Mouse (Mus musculus) thymus, postnatal 4 days (tissue): ENCODE measurements around the gene Soat1.

Experiments
- DNase-seq: peaks from one replicate; pipeline ENCODE4 v3.0.0; 2021

The Soat1 gene

DNA sequence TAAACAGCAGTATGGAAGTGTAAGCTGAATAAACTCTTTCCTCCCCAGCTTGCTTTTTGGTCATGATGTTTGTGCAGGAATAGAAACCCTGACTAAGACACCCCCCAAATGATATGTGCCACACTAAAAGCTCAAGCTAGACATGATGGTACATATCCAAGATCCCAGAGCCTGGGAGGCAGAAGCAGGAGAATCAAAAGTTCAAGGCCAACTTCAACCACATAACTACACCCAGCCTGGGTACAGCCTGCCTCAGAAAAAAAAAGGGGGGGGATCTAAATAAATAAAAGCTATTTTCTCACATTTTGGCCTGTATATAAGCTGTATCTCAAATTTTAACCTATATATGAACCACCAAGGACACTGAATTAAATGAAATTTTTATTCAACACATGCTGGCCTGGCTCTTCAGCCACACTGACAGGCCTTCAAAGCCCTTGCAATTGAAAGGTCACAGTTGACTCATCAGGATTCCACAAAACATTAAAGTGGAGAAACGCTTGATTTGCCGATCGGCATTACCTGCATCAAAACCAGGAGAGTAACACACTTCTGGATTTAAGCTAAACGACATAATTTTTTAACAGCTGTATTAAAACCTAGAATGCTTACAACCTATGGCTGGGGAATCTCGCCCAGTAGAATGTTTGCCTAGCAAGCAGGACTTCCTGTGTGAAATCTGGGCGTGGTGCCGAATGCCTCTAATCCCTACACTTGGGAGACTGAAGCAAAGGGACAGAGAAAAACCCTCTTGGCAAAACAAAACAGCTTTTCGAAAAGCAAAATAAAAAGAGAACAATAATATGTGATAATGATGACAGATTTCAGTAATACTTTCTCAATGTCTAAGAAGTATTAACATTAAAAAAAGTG is 9.9 kb downstream of the Soat1 start:
- DNase-seq = no peak

DNA sequence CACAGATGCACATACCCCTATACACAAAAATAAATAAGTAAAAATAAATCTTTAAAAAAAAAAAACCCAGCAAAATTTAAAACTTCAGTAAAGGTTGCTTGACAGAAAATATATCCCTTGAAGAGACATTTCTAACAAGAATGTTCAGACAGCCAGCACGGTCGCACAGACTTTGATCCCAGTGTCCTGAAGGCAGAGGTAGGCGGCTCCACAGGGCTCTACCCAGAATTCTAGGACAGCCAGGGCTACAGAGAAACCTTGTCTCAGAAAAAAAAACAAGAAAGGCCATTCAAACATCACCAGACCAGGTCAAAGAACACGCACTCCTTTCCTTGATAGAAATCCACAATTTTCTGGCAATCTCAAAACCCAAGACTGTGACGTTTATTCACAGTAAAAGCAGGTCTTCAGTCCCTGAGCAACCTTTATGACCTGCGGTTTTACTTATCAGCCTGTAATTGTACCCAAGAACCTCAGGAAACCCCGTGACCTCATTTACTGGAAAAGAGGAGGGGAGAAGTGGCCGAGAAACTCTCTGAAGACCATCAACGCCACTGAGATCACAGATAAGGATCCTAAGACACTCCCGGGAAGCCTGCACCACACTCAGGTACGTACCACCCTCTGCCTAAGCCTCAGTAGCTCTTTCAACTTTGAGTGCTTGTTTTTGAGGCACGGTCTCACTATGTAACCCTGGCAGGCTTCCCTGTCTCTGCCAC is 11.7 kb downstream of the Soat1 start:
- no peak for DNase-seq

DNA sequence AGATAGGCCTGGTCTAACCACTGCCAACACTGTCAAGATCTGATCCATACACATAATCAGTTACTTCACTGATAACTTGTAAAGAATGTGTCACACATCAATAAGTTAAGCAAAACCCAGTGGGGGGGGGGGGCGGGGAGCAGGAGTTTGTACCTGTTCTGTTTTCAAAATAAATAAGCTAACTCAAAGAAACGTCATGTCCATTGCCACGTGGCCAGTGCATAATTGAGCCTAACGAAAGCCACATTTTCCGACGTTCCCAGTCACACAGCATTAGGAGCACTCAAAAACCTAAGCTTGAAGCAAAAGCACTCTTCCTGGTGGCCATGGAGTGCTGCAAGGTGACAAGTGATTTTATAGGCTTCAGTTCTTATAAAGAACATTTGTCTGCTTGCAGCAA is 13.1 kb downstream of the Soat1 start:
- no peak for DNase-seq

DNA sequence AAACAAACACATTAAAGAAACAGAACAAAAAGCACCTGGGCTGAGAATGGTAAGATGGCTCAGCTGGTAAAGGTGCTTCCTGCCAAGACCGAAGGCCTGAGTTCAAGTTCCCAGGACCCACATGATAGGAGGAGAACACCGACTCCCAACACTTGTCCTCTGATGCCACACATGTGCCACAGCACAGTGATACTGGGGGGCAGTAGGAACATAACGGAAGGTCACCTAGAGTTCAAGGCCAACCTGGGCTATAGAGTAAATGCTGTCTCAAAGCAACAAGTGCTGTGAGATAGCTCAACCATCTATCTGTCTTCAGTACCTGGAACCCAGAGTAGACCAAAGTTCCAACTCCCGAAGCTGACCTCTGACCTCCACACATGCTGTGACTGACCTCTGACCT is 13.9 kb downstream of the Soat1 start:
- no peak for DNase-seq

DNA sequence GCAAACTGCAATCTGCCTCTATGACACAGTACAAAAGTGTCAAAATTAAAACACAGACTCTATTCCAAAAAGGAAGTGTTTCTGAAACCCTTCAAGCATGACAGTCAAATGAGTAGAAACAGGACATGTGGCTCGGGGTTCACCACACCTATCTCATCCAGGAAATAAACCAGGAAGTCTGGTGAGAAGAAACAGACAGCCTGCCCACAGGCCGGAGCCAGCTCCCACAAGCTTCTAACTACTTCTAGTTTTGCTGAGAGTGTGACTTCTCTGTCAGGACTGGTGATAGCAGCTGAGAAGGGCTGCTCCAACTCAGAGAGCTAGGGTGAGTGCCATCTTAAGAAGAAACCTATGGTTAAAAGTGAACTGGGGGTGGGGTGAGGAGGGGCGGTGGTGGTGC is 14.4 kb downstream of the Soat1 start:
- DNase-seq = no peak

DNA sequence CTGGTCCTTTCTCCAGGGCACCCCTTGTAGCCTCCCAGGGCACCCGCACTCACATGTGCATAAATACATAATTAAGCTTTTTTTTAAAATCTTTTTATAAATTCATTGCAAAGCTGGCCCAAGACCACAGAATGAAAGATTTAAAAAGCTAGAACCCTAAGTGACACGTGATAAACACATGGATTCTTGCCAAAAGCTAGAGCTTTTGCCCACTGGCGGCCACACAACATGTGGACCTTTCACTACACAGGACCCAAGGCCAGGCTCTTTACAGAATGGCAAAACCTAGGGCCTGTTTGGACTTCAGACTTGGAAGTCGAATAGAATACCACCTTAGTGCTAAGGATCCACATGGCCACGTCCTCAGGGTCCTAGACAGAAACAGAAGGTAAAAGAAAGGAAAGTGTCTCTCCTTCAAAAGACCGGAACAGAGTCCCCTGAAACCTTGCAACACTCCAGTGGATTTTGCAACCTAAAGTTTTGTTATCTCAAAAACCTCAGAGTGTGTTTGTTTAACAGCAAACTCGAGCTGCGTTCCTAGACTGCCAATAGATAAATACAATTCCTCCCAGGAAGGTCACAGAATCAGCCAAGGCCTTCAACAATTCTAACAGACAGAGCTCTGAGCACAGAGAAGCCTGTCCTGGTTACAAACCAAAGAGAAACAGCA is 15.6 kb downstream of the Soat1 start:
- DNase-seq = no peak

DNA sequence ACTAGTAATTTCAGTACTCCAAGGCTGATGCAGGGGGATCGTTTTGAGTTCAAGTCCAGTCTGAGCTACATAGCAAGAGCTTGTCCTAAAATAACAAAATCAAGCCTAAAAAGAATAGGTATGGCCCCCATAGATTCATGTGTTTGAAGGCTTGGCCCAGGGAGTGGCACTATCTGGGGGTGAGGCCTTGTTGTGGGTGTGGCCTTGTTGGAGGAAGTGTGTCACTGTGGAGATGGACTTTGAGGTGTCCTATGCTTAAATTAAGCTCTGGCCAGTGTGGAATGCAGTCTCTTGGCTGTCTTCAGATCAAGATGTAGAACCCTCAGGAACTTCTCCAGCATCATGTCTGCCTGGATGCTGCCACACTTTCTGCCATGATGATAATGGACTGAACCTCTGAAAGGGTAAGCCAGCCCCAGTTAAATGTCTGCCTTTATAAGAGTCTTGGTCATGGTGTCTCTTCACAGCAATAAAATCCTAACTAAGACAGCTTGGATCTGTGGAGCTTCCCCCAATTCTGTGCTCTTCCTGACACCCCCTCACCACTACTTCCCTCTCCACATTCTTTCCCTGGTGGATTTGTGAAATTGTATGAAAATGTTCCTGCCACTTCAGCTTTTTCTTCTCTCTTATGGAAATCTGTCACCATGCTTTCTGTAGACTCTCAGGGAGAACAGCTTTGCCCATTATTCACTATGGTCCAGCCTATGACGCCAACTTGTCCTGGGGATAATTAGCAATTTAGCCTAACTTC is 18.9 kb downstream of the Soat1 start:
- DNase-seq = no peak

DNA sequence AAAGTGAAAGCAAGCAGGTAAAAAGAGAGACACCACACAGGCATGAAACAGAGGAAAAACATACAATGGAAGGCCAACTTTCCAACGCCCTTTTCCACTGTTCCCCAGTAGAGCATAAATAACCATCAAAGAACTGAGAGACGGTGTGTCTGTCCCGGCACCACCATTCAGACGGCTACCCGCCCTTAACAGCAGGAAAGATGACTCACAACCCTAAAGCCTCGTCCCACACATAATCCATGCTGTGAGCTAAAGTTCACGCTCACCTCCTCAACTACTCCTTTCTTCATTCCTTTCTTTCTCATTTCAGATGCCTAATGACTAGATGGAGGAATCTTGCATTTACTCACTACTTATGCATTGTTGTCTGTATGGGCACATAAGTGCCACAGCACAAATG is 19.7 kb downstream of the Soat1 start:
- no peak for DNase-seq

DNA sequence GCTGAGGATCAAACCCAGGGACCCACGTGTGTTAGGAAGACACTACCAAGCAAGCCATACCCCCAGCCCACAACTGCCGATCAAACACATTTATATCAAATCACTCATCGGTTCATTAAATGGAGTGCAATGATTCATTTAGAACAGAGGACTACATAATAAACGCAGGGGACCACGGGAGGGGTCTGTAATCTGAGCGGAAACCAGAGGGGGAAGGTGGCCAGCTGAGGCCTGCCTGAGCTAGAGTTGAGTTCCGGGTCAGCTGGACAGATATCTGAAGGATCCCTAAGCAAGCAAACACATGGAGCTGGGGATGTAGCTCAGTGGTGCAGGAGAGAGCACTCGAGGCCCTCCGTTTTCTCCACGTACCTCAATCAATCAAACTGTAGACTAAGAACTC is 20.3 kb downstream of the Soat1 start:
- DNase-seq = no peak

DNA sequence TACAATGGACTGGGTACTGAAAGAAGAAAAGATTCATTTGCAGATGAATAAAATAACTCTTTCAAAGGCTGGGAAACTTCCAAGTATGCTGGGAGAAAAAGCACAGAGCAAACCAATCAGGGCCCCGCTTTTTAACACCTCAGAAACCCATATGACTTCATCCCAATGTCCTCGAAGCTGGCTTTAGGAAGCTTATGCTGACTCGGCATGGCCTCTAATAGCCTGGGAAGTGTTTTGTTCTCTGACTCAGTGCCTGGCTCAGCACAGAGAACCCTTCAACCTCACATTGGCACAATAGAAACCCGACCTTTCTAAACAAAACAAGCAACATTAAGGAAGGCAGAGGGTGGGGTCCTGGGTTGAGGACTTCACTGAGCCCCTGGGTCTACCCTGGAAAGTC is 23.7 kb downstream of the Soat1 start:
- no peak for DNase-seq

DNA sequence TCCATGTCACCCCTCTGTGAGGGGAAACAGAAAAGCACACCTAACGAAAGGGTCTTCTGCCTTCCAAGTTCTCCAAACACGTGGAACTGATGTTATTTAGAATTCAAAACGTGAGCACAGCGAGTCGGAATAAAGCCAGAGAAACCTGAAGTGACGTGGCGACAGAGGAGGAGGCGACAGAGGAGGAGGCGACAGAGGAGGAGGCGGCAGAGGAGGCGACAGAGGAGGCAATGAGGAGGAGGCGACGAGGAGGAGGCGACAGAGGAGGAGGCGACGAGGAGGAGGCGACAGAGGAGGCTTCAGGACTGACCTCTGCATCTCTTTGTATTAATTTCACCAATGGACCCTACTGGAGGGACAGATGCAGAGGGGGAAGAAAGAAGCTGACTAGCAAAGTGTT is 24.4 kb downstream of the Soat1 start:
- no peak for DNase-seq

DNA sequence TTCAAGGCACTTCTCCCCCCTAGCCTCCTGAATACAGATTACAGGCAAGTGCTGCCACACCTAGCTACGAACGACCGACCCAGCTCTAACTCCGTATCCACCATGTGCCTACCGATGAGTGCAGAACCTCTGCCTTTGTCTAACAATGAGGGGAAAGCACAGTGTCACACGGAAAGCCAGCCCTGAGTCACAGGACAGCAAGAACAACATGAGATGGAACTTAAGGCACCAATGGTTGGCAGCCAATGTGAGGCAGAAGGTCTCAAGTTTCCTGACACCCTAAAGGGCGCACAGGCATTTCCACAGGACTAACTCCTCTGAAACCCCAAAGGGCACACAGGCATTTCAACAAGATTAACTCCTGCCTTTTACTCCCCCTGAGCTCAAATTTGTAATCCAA is 25.0 kb downstream of the Soat1 start:
- no peak for DNase-seq

DNA sequence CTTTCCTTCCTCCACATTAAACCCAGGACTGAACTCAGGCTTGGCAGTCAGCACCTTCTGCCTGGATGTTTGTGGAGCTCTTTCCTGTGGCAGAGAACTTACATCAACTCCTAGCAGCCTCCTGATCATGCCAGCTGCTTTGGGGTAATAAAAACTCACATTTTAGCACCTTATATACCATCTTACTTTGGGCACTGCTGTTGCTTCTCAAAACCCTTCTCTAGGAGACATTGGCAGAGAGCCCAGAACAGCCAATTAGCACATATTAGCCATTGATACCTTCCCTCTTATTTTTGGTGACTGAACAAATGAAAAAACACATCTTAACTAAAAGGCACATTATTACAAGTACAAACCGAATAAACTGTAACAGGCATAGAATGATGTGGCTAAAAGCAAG is 29.1 kb downstream of the Soat1 start:
- DNase-seq = no peak

DNA sequence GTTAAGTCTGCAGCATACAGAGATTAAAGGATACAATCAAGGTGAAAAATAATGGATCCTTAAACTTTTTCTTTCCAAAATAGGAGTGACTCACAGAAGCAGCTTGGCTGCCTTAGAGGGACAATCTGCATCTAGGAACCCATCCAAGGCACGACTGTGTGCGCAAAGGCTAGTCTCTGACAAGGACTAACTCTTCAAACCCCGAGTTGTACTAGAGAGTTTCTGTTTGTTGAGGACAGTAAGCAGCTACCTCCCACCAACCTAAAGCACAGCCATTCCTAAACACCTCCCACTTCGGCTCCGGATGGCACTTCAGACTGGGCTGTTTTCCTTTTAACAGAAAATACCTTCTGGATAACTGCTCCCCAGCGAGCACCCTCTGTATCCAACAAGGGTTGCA is 31.4 kb downstream of the Soat1 start:
- no peak for DNase-seq

DNA sequence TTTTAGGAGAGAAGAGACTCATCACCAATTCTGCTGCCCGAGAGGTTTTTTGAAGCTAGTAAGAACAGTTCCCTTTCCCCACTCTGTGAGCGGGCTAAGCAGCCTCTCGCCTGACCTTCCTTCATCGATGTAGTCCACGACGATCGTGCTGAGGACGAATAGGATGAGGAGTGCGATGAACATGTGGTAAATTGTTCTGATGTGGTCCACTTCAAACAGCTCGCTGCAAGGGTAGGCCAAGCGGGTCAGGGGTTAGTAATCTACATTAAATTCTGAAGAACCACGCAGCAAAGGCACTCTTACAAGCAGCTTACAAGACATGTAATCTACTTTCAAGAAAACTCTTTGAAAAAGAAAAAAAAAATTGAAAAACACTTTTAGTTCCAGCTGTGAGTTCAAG is 31.9 kb downstream of the Soat1 start:
- no peak for DNase-seq

DNA sequence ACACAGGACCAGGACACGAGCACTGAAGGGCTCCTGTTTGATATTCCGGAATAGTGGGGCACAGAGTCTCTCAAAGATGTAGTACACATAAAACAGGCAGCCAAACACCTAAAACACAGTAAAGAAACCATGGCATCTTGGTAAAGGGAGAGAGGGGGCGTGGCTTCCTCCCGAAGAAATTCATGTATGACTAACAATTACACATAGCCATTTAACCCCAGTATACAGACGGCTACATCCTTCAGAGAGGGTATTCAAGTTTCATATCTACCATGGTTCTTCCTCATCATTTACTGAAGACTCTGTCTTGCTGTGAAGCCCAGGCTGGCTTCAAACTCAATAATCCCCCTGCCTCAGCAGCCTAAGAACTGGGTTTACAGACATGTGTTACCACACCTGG is 36.4 kb downstream of the Soat1 start:
- no peak for DNase-seq

DNA sequence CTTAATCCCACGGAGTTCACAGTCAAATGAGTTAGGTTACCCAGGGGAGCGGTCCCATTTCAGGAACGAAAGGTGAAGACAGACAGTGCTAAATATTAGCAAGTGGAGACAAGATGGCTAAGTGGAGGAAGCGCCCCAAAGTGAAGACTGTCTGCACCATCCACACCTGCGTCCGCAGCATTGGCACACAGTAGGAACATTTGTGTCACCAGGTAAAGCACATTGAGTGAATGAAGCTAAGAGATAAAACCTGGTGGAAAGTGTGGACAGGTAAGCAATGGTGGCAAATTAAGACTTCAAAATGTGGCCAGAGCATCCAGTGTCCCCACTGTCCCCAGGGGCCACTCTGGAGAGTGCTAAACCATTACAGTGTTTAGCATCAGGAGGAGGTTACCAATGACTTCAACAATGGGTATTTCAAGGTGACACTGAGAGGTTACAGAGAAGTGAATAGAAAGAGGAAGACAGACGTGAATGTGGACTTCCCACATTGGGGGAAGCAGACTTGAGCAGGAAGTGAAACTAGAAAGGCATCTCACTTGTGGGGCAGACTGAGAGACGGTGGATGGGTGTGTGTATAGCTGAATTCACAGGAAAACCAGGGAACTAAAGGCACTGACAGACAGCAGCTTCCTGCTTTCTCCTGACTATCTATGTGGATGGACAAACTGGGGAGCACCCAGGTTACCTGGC is 37.0 kb downstream of the Soat1 start:
- no peak for DNase-seq

DNA sequence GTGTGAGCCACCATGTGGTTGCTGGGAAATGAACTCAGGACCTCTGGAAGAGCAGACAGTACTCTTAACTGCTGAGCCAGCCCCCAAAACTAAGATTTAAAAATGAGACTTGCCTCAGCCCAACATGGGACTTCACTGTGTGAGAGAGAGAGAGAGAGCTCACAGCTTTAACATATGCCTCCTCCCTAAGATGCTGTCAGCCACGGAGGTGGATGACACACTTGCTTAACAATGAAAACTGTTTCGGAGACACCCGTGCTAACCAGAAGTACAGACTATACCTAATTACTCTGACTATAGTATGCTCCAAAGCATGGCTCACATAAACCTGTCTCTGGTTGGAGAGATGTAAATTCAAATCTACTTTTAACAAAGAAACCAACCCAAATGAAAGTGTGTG is 40.6 kb downstream of the Soat1 start:
- no peak for DNase-seq

DNA sequence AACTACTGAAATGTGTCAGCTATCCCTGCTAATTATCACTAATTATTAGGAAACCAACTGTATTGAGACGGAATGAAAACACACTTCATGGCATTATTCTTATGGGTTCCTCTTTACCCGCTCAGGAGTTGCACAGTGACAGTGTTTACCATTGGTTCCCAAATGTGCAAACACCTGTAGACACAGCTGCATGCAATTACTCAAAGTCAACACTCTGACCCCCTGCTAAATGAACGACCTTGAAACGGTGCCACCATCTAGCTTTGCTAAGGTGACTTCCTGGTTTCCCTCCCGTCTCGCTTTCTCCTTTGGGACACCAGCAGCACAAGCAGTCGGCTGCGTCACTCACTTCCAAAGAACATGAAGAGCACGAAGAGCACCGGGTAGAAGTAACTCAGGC is 41.6 kb downstream of the Soat1 start:
- no peak for DNase-seq

DNA sequence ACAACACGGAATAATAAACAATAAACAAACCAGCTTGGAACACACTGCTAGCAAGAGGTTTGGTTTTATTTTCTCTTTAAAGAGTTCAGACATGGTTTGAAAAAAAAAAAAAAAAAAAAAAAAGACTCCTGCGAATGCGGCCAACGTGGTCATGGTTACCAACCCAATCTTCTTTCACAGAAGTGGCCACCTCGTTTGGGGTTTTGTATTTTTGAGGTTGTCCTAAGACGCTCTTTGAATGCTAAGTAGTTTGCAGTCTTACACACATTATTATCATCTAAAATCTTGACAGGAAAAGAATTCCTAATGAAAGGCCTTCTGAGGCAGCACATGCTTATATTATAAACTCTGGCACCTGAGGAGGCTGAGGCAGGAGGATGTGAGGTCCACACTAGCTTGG is 45.7 kb downstream of the Soat1 start:
- DNase-seq = no peak

DNA sequence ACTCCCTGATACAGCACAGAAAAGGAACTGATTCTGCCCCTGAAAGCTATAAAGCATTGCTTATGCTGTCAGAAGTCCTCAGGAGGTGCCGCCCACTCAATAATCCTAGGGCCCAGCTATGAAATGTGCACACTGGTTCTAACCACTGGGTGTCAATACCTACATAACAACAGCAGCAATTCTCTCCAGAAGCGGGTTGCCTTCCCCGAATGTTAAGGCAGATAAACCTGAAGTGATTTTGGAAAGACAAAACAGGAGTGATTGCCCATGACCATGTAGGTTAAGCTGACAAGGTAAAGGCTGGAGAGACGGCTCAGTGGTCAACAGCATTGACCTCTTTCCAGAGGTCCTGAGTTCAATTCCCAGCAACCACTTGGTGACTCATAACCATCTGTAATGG is 48.4 kb downstream of the Soat1 start:
- DNase-seq = no peak

DNA sequence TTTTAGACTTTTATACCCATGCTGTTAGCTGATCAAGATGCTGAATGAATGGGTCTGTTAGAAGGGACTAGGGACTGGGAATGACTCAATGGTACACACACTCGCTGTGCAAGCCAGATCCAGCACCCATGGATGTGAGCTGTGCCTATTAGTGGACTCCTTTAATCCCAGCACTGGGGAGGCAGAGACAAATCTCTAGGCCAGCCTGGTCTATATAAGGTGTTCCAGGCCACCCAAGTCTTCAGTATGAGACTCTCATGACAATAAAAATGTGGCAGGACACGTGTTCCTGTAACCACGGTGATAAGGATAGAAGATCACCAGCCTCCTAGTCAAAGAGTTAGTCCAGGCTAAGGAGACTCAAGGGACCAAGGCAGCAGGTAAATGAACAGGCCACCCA is 50.1 kb downstream of the Soat1 start:
- no peak for DNase-seq

DNA sequence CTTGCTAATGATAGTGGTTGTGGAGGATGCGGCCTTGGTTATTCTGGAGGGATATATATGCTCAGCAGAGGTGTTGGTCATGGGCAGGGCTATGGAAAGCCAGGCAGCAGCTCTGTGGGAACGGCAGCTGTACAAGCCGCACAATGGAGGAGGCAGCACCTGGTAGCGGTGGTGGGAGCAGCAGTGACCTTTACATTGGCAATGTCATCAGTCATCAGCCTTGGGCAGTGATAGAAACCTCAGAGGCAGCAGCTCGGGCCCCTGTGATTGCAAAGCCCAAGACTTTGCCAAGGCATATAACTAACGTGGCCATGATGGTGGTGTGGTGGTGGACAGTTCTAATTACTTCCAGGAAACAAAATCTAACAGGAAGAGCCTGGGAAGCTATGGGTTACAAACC is 50.6 kb downstream of the Soat1 start:
- DNase-seq = no peak
